Mouse (Mus musculus) hematopoietic stem cell, adult 5-6 weeks (primary cell): Measurements from ENCODE around the gene Psmd14. TPM values are rescaled to one million over a fixed set of nuclear protein-coding genes. Genes with fewer than 3 reads are reported as not detected.
A peak's percentile ranks its signal among the peaks of the same experiment; 100 is the strongest.

Experiments
- ATAC-seq, 2 experiments: fragments of 125-278 bp in 1 of 2; replicated peaks in 1 of 2; 2 replicates each; pipeline ENCODE4 v1.8.0; 2016 to 2017; ENCODE audit warnings: inconsistent platforms in 2 of 2, mild to moderate bottlenecking in 2 of 2, moderate number of reproducible peaks in 2 of 2, low read depth in 1 of 2, moderate TSS enrichment in 1 of 2; ENCODE audit not compliant: low FRiP score in 2 of 2, poor library complexity in 2 of 2, severe bottlenecking in 2 of 2, insufficient read depth in 1 of 2, low TSS enrichment in 1 of 2
- total RNA-seq: library from RNA; stranded (forward); fragments of 172-1452, 232-1000 nt; gene quantifications from 2 replicates; pipeline ENCODE4 v1.2.3, GENCODE M21; 2017

Gene Psmd14
- total RNA-seq: 136 and 143 TPM in 2 replicates

- peak; percentile 67 to 93 for ATAC-seq
Observed at GRCm38 (mm10) chr2:61711108-61712040, at the start of gene Psmd14. Gene Psmd14, plus strand, starts transcription at chr2:61711694.

- no peak for ATAC-seq
Observed at GRCm38 (mm10) chr2:61662833-61663232, 48.7 kb upstream of the Psmd14 start.

GRCm38 (mm10) chr2:61663573-61664241 lies 47.8 kb upstream of the Psmd14 start:
- no peak for ATAC-seq

- ATAC-seq: no peak
Observed at GRCm38 (mm10) chr2:61667420-61667819, 44.1 kb upstream of the Psmd14 start.

- peak; percentile 75 to 81; a peak in 3 of 4 replicates for ATAC-seq
Observed at GRCm38 (mm10) chr2:61668260-61668659, 43.2 kb upstream of the Psmd14 start.

- ATAC-seq: no peak
Observed at GRCm38 (mm10) chr2:61674555-61674954, 36.9 kb upstream of the Psmd14 start.

- peak; percentile 71; a peak in 2 of 4 replicates for ATAC-seq
Observed at GRCm38 (mm10) chr2:61681572-61681971, 29.9 kb upstream of the Psmd14 start.

GRCm38 (mm10) chr2:61686533-61686932 lies 25.0 kb upstream of the Psmd14 start:
- ATAC-seq: peak; percentile 82 to 95

GRCm38 (mm10) chr2:61689086-61689485 lies 22.4 kb upstream of the Psmd14 start:
- ATAC-seq: no peak

- no peak; a peak in 1 of 4 replicates for ATAC-seq
Observed at GRCm38 (mm10) chr2:61709570-61709969, 1.9 kb upstream of the Psmd14 start.

- peak; percentile 20 to 21; a peak in 2 of 4 replicates for ATAC-seq
Observed at GRCm38 (mm10) chr2:61712526-61712925, 1.0 kb downstream of the Psmd14 start.

GRCm38 (mm10) chr2:61722401-61722982 lies 11.0 kb downstream of the Psmd14 start:
- ATAC-seq: no peak

GRCm38 (mm10) chr2:61732802-61733486 lies 21.4 kb downstream of the Psmd14 start:
- ATAC-seq: no peak

GRCm38 (mm10) chr2:61734175-61734574 lies 22.7 kb downstream of the Psmd14 start:
- peak; percentile 59 to 71 for ATAC-seq

- ATAC-seq: no peak
Observed at GRCm38 (mm10) chr2:61746051-61746450, 34.6 kb downstream of the Psmd14 start.

- no peak for ATAC-seq
Observed at GRCm38 (mm10) chr2:61746580-61746979, 35.1 kb downstream of the Psmd14 start.

- no peak for ATAC-seq
Observed at GRCm38 (mm10) chr2:61747411-61747810, 35.9 kb downstream of the Psmd14 start.
